Mouse (Mus musculus) liver, adult 2 months (tissue): ENCODE data around the gene Camkmt.

Experiments
- CTCF ChIP-seq: fragments of 200-500 bp; IDR thresholded peaks from 2 replicates; pipeline ENCODE4 v1.5.1; 2011; ENCODE audit warnings: low read depth, low read length, control low read depth
- POLR2A ChIP-seq: fragments of 200-500 bp; IDR thresholded peaks from 2 replicates; pipeline ENCODE4 v1.6.1; 2011; ENCODE audit warnings: low read length, control low read depth; ENCODE audit not compliant: insufficient read depth; ENCODE audit errors: extremely low read depth

DNA sequence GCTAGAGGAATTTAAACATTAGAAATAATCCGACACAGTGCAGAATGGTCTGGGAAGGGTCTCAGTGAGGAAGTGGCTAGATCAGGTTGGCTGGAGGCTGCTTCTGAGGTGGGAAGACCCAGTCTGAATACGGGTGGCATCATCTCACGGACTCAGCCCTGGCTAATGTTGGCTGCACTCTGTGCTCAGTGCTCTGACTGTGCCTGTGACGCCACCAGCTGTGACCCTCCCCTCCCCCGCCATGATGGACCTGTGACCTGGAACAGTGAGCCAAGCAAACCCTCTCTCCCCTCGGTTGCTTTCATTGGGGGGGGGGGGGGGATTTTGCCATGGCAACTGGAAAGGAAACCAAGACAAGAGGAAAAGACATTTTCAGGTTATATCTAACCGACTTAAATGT, 159.4 kb downstream of the Camkmt start:
- TF ChIP-seq CTCF (no peak), POLR2A (no peak)
